Mouse (Mus musculus): ENCODE measurements around the gene Cntn2. TPM values are rescaled to one million over a fixed set of nuclear protein-coding genes. Genes with fewer than 3 reads are reported as not detected.

The Cntn2 gene
- polyA plus RNA-seq, 1 experiment from 2014 or later, result 0.05 TPM

DNA sequence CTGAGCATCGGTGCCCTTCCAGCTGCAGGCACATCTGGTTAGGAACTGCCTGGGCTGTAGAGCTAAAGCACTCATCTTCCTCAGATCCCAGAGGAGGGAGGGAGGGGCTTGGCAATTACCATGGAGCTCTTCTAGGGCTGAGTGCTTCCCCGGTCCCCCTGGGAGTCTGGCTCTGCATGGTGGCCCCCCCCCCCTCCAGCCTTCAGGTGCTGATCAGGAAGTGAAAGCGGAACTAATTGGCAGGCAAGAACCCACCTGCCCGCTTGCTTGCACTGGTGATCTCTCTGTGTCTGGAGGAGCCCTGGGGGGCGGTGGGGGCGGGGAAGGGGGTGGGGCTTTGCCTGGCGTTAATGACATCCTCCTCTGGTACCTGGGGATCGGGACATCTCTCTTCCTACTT, 9.2 kb downstream of the Cntn2 start:
- H3K4me1 ChIP-seq (ENCODE audit: control insufficient read depth in 2 of 2, insufficient read depth in 2 of 2, low read length in 2 of 2), result no peaks in the 10 kb centered on the region; a peak in 1 of 4 replicates
- H3K4me2 ChIP-seq (ENCODE audit: low read length), result no peak overlapping the region
- WGBS, result 6% methylated on average over 8 of the region's 8 CpGs
- no peak overlapping the region for H3K27ac ChIP-seq (replicated peaks in 1 of 2; ENCODE audit: control insufficient read depth in 1 of 2, insufficient read depth in 1 of 2, low read depth in 2 of 2, low read length in 2 of 2)
- no peak overlapping the region for H3K9ac ChIP-seq (ENCODE audit: low read length)
- H3K9me3 ChIP-seq (ENCODE audit: control insufficient read depth, low read length), result no peaks in the 10 kb centered on the region
- no peaks in the 10 kb centered on the region for H3K36me3 ChIP-seq (ENCODE audit: control insufficient read depth, insufficient read depth, low read length)
- no peak for ATAC-seq (ENCODE audit: insufficient number of reproducible peaks, insufficient read depth, low FRiP score, low read depth)
- H3K27me3 ChIP-seq (ENCODE audit: control insufficient read depth, insufficient read depth, low read length), result peaks cover 56% of the 10 kb centered on the region
- H3K4me3 ChIP-seq (ENCODE audit: control insufficient read depth in 1 of 2, insufficient read depth in 1 of 2, low read depth in 1 of 2, low read length in 2 of 2), result no peak overlapping the region

DNA sequence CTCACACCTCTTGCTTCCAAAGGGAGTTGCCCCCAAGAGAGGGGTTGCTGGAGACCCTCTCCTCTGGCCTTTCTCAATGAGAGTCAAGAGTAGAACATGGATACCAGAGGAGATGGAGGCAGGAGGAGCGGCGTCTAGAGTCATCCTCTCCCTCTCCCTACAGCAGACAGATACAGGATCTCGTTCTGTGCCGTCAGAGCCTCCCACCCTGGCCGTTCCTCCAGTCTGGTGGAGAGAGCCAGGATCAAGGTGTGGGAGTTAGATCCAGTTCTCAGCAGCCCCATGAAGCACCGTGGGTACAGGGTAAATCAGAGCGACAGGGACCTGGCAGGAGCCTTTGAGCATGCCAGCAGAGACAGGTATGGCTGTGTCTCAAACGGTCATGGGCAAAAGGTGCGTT, 10.5 kb downstream of the Cntn2 start:
- H3K4me1 ChIP-seq (ENCODE audit: control insufficient read depth in 2 of 2, insufficient read depth in 2 of 2, low read length in 2 of 2), result no peaks in the 10 kb centered on the region; a peak in 1 of 4 replicates
- no peaks in the 10 kb centered on the region for H3K9me3 ChIP-seq (ENCODE audit: control insufficient read depth, low read length)
- H3K4me3 ChIP-seq (ENCODE audit: control insufficient read depth in 1 of 2, insufficient read depth in 1 of 2, low read depth in 1 of 2, low read length in 2 of 2), result no peak overlapping the region
- no peak for ATAC-seq (ENCODE audit: insufficient number of reproducible peaks, insufficient read depth, low FRiP score, low read depth)
- WGBS, result 52% methylated on average over 9 of the region's 9 CpGs
- peaks cover 48% of the 10 kb centered on the region for H3K27me3 ChIP-seq (ENCODE audit: control insufficient read depth, insufficient read depth, low read length)
- no peaks in the 10 kb centered on the region for H3K36me3 ChIP-seq (ENCODE audit: control insufficient read depth, insufficient read depth, low read length)
- no peak overlapping the region for H3K4me2 ChIP-seq (ENCODE audit: low read length)
- H3K27ac ChIP-seq (replicated peaks in 1 of 2; ENCODE audit: control insufficient read depth in 1 of 2, insufficient read depth in 1 of 2, low read depth in 2 of 2, low read length in 2 of 2), result no peak overlapping the region
- no peak overlapping the region for H3K9ac ChIP-seq (ENCODE audit: low read length)

DNA sequence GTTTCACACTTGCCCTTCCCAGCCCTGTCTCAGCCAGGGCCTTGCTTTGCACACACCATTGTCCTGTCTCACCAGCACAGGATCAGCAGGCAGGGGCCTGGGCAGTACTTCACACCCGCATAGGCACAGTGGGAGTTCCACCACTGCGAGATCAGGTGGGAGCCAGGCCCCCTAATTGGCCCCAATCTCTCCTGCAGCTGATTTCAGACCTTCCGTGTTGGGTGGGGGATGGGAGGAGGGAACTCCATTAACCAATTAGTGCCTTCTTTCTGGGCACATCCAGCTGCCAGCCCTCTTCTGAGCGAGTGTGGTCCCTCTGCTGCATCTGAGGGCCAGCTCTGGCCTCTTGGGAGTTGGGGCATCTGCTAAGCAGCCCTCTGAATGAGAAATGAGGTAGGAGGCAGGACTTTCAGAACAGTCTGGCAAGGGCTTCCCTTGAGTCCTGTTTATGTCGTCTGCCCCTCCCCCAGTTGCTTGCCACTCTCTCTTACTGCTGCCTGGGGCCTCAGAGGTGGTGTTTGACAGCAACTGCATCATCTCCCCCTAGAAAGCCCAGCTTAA, 12.3 kb downstream of the Cntn2 start:
- no peak overlapping the region for H3K27ac ChIP-seq (replicated peaks in 1 of 2; ENCODE audit: control insufficient read depth in 1 of 2, insufficient read depth in 1 of 2, low read depth in 2 of 2, low read length in 2 of 2)
- no peak for ATAC-seq (ENCODE audit: insufficient number of reproducible peaks, insufficient read depth, low FRiP score, low read depth)

DNA sequence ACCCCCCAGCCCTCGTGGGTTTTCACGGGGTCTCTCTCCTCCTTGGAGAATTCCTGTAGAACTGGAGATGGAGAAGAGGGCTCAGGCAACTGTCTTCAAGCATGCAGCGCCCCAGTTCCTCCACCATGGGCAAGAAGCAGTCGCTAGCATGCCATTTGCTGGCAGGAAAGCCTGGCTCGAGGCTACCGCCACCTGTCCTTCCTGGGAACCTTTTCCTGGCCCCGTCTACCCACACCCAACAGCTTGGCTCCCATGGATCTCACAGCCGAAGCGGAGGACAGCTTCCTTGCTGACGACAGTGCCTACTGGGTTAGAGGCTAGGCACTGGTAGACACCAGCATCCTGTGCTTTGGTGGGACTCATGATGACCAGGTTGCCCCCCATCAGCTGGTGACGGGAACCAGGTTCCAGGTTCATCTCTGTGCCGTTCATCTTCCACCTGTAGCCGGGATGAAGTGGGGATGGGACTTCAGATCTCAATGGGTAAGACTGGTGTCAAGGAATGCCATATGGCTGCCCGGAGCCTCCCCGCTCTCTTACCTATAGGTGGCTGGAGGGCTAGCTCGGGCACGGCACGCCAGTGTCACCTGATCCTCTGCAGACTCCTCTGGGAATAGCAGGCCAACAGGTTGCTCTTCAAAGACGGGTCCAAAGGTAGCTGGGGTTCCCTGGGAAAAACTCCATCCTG, 14.3 kb downstream of the Cntn2 start:
- no peak overlapping the region for H3K4me2 ChIP-seq (ENCODE audit: low read length)
- peaks cover 0 to 2% of the 10 kb centered on the region in 2 experiments; a peak in 1 of 4 replicates for H3K4me1 ChIP-seq (ENCODE audit: control insufficient read depth in 2 of 2, insufficient read depth in 2 of 2, low read length in 2 of 2)
- no peak overlapping the region for H3K4me3 ChIP-seq (ENCODE audit: control insufficient read depth in 1 of 2, insufficient read depth in 1 of 2, low read depth in 1 of 2, low read length in 2 of 2)
- no peaks in the 10 kb centered on the region for H3K9me3 ChIP-seq (ENCODE audit: control insufficient read depth, low read length)
- ATAC-seq (ENCODE audit: insufficient number of reproducible peaks, insufficient read depth, low FRiP score, low read depth), result no peak
- no peaks in the 10 kb centered on the region for H3K36me3 ChIP-seq (ENCODE audit: control insufficient read depth, insufficient read depth, low read length)
- H3K27me3 ChIP-seq (ENCODE audit: control insufficient read depth, insufficient read depth, low read length), result peaks cover 42% of the 10 kb centered on the region
- no peak overlapping the region for H3K9ac ChIP-seq (ENCODE audit: low read length)
- no peak overlapping the region for H3K27ac ChIP-seq (replicated peaks in 1 of 2; ENCODE audit: control insufficient read depth in 1 of 2, insufficient read depth in 1 of 2, low read depth in 2 of 2, low read length in 2 of 2)
- 78% methylated on average over 19 of the region's 19 CpGs for WGBS

More for the DNA sequence above, 12.3 kb downstream of the Cntn2 start:
- WGBS, result 11% methylated on average over 5 of the region's 5 CpGs
- Histone ChIP-seq H3K4me2 (ENCODE audit: low read length) (no peak overlapping the region), H3K9me3 (ENCODE audit: control insufficient read depth, low read length) (no peaks in the 10 kb centered on the region), H3K36me3 (ENCODE audit: control insufficient read depth, insufficient read depth, low read length) (no peaks in the 10 kb centered on the region), H3K9ac (ENCODE audit: low read length) (no peak overlapping the region), H3K27me3 (ENCODE audit: control insufficient read depth, insufficient read depth, low read length) (peaks cover 49% of the 10 kb centered on the region), H3K4me1 (ENCODE audit: control insufficient read depth in 2 of 2, insufficient read depth in 2 of 2, low read length in 2 of 2) (peaks cover 0 to 2% of the 10 kb centered on the region in 2 experiments; a peak in 1 of 4 replicates), H3K4me3 (ENCODE audit: control insufficient read depth in 1 of 2, insufficient read depth in 1 of 2, low read depth in 1 of 2, low read length in 2 of 2) (no peak overlapping the region)

- no peak overlapping the region for H3K9ac ChIP-seq (ENCODE audit: low read length)
- ATAC-seq (ENCODE audit: insufficient number of reproducible peaks, insufficient read depth, low FRiP score, low read depth), result no peak
- peaks cover 0 to 2% of the 10 kb centered on the region in 2 experiments; a peak in 1 of 4 replicates for H3K4me1 ChIP-seq (ENCODE audit: control insufficient read depth in 2 of 2, insufficient read depth in 2 of 2, low read length in 2 of 2)
- H3K36me3 ChIP-seq (ENCODE audit: control insufficient read depth, insufficient read depth, low read length), result no peaks in the 10 kb centered on the region
- H3K27me3 ChIP-seq (ENCODE audit: control insufficient read depth, insufficient read depth, low read length), result peaks cover 35% of the 10 kb centered on the region
- no peak overlapping the region for H3K4me2 ChIP-seq (ENCODE audit: low read length)
- H3K4me3 ChIP-seq (ENCODE audit: control insufficient read depth in 1 of 2, insufficient read depth in 1 of 2, low read depth in 1 of 2, low read length in 2 of 2), result no peak overlapping the region
- 86% methylated on average over 13 of the region's 13 CpGs for WGBS
- no peak overlapping the region for H3K27ac ChIP-seq (replicated peaks in 1 of 2; ENCODE audit: control insufficient read depth in 1 of 2, insufficient read depth in 1 of 2, low read depth in 2 of 2, low read length in 2 of 2)
- H3K9me3 ChIP-seq (ENCODE audit: control insufficient read depth, low read length), result no peaks in the 10 kb centered on the region
Measured at GRCm38 (mm10) chr1:132528071-132528470, 15.0 kb downstream of the Cntn2 start.

DNA sequence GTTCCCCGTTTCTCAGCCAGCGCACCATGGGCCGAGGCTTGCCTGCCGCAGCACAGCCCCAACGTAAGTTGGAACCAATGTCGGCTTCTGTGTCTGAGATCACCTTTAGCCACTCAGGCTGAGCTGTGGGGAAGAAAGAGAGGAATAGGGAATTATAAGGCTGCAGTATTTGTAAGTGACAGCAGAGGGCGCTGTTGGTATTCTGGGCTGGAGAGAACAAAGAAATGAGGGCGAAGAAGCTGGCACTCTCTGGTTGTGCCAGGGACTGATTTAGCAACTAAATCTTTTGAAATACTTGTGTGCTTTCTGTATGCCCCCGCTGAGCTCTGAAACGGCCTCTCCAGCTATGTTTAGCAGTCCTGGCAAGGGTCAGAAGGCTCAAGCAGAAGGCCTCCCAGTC, 17.2 kb downstream of the Cntn2 start:
- H3K4me2 ChIP-seq (ENCODE audit: low read length), result no peak overlapping the region
- no peaks in the 10 kb centered on the region for H3K9me3 ChIP-seq (ENCODE audit: control insufficient read depth, low read length)
- no peaks in the 10 kb centered on the region for H3K36me3 ChIP-seq (ENCODE audit: control insufficient read depth, insufficient read depth, low read length)
- H3K4me1 ChIP-seq (ENCODE audit: control insufficient read depth in 2 of 2, insufficient read depth in 2 of 2, low read length in 2 of 2), result peaks cover 0 to 2% of the 10 kb centered on the region in 2 experiments; a peak in 1 of 4 replicates
- H3K9ac ChIP-seq (ENCODE audit: low read length), result 0 out of 2 replicates have a peak overlapping the region, but pooled peaks have one; percentile 8
- no peak for ATAC-seq (ENCODE audit: insufficient number of reproducible peaks, insufficient read depth, low FRiP score, low read depth)
- 6% methylated on average over 10 of the region's 10 CpGs for WGBS
- no peak overlapping the region for H3K27ac ChIP-seq (replicated peaks in 1 of 2; ENCODE audit: control insufficient read depth in 1 of 2, insufficient read depth in 1 of 2, low read depth in 2 of 2, low read length in 2 of 2)
- peaks cover 18% of the 10 kb centered on the region for H3K27me3 ChIP-seq (ENCODE audit: control insufficient read depth, insufficient read depth, low read length)
- H3K4me3 ChIP-seq (ENCODE audit: control insufficient read depth in 1 of 2, insufficient read depth in 1 of 2, low read depth in 1 of 2, low read length in 2 of 2), result no peak overlapping the region

GRCm38 (mm10) chr1:132523920-132524319, 19.1 kb downstream of the Cntn2 start:
- ATAC-seq (ENCODE audit: insufficient number of reproducible peaks, insufficient read depth, low FRiP score, low read depth), result no peak
- no peaks in the 10 kb centered on the region for H3K9me3 ChIP-seq (ENCODE audit: control insufficient read depth, low read length)
- 0 out of 4 replicates have a peak, but pooled peaks cover 0 to 2% of the 10 kb centered on the region in 2 experiments for H3K4me1 ChIP-seq (ENCODE audit: control insufficient read depth in 2 of 2, insufficient read depth in 2 of 2, low read length in 2 of 2)
- WGBS, result 27% methylated on average over 4 of the region's 4 CpGs
- no peak overlapping the region for H3K4me3 ChIP-seq (ENCODE audit: control insufficient read depth in 1 of 2, insufficient read depth in 1 of 2, low read depth in 1 of 2, low read length in 2 of 2)
- H3K27ac ChIP-seq (replicated peaks in 1 of 2; ENCODE audit: control insufficient read depth in 1 of 2, insufficient read depth in 1 of 2, low read depth in 2 of 2, low read length in 2 of 2), result no peak overlapping the region
- H3K36me3 ChIP-seq (ENCODE audit: control insufficient read depth, insufficient read depth, low read length), result no peaks in the 10 kb centered on the region
- H3K9ac ChIP-seq (ENCODE audit: low read length), result no peak overlapping the region
- no peak overlapping the region for H3K4me2 ChIP-seq (ENCODE audit: low read length)
- peaks cover 18% of the 10 kb centered on the region for H3K27me3 ChIP-seq (ENCODE audit: control insufficient read depth, insufficient read depth, low read length)

Measured in heart, embryonic 14.5 days (tissue).